Mouse (Mus musculus): ENCODE results near the gene Rnf167.

Gene Rnf167

DNA sequence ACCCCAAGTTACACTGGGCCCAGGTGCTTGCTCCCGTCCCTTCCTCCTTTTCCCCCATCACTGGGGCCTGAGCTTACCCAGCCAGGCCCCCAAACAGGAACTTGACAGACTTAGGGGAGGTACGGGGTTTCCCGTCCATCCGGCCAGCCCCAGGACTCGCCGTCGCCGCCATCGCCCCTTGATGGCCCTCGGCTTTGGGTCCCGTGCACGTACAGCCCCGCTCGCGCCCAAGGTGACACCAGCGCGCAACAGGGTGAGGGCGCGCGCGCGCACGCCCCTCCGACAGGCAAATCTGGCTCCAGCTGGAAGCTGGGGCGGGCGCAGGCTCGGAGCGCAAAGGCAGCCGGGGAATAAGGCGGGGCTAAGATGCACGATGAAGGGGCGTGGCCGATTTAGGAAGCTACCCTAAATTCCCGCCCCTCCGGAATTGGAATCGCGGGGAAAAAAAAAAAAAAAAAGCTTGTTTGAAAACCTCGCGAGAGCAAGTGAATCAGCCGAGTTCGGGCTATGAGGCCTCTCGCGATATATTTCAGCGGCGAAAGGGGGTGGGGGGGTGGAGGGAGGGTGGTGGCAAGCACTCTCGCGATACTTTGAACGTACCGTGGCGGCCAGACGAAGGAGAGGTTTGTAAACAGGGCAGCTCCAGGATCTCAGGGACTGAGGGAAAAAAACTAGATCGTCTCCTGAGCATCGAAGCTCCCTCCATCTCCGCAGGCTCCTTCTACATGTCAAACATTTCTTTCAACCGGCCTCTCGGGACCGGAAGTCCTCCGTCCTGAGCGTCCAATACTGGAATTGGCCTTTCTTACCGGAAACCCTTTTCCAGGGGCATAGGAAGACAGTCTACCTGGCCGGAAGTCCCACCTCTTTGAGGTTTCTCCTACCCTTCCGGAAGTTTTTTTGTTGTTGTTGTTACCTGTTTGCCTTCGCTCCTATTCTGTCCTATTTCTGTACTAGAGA lies at the start of gene Rnf167, which contains the start of gene Slc25a11:
TSS of gene Rnf167 (plus strand) at position 545 of the 960 bp plus-strand sequence.
TSS of gene Slc25a11 (minus strand) at position 789 of the 960 bp plus-strand sequence.
- peak; percentile 97 to 98 for DNase-seq

DNA sequence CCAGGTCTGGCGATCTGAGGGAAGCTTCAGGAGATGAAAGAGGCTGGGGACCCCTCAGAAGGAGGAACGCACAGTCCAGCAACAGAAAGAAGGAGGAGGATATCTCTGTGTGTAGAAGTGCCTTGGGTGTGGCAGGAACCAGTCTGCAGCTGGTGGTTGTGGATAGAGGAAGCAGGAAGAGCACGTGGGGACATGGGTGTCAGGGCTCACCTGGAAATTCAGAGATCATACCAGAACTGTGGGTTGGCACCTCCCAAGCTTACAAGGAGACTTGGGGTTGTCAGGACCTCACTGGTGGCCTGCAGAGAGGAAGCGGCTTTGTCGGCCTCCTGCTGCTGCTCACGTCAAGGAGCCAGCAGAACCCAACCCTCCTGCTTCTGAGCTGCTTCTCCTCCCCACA lies 49.7 kb upstream of the Rnf167 start:
- no peak for DNase-seq

DNA sequence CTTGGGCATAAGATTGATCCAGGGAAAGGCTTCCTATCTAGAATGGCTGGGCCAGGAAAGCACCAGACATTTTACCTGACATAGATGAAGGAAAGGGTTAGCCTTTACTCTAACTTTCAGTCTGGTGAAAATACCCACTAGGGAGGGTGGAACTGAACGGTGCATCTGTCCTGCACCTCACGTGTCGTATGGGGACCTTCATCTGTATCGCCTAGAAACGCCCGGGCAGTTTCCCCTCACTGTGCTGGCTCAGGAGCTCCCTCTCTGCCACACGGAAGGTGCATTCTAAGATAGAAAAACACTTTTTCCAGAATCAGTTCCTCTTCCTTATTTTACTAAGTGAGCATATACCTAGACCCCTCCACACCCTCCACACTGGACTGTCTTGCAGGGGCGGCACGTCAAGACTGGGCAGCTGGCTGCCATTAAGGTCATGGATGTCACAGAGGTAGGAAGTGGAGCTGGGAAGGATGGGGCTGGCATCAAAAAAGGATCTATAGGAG lies 48.5 kb upstream of the Rnf167 start:
- DNase-seq, result no peak

GRCm38 (mm10) chr11:70605024-70605566 lies 41.9 kb upstream of the Rnf167 start:
- DNase-seq, result peak; percentile 87 to 89

DNA sequence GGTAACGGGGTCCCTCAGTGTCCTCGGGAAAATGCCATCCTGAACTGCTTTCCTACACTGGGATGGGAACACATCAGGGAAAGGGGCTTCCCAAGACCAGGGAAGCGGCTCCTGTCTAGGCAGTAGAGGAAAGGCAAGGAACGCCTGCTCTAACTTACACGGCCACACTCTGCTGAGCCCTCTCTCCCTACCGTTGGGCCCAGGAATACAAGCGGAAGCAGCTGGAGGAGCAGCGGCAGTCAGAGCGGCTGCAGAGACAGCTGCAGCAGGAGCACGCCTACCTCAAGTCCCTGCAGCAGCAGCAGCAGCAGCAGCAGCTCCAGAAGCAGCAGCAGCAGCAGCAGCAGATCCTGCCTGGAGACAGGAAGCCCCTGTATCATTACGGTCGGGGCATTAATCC lies 40.3 kb upstream of the Rnf167 start:
- DNase-seq, result no peak

DNA sequence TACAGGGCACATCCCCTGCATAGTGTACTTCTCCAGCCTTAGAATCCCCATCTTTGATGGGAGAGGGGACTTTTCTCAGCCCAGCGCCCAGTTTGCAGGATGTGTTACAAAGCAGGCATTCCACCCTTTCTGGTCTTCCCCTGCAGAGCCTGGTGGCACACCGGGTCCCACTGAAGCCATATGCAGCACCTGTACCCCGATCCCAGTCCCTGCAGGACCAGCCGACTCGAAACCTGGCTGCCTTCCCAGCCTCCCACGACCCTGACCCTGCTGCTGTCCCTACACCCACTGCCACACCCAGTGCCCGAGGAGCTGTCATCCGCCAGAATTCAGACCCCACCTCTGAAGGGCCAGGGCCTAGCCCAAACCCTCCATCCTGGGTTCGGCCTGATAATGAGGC lies 39.4 kb upstream of the Rnf167 start:
- no peak for DNase-seq

DNA sequence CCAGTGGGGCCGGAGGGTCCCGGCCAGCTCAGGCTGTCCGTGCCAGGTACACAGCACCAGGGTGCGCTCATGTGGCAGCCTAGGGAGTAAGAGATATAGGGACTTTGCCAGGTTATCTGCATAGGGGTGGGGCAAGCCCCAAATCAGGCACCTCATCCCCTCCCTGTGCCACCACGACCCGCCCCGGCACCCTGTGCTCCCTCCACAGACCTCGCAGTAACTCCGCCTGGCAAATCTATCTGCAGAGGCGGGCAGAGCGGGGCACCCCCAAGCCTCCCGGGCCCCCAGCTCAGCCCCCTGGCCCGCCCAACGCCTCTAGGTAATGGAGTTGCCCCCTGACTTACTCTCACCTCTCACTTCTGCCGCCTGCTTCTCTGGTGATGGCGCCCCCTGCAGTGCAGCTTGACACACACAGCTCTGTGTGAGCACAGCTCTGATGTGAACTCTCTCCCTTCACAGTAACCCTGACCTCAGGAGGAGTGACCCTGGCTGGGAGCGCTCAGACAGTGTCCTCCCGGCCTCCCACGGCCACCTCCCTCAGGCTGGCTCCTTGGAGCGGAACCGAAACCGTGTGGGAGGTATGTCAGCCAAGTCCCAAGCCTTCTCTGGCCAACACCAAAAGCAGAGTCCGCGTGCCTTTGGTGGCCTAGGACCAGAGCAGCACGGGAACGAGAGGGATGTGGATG lies 38.5 kb upstream of the Rnf167 start:
- DNase-seq, result peak in 1 of 2 experiments; percentile 61

DNA sequence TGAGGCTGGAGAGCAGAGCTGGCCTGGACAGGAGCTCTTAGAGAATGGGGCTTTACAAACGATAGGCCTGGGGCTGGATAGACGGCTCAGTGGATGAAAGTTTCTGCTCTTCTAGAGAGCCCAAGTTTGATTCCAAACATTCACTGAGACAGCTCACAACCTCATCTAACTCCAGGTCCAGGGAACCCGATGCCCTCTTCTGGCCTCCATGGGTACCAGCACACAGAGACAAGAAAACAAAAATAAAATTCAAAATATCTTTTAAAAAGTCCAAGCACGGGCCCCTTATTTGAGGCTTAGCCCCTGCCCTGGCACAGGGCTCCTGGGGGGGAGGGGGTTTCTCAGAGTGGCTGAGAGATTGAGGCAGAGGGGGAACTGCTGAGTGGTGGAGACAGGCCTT lies 36.3 kb upstream of the Rnf167 start:
- DNase-seq, result no peak

GRCm38 (mm10) chr11:70612505-70612904 lies 34.5 kb upstream of the Rnf167 start:
- DNase-seq, result no peak

DNA sequence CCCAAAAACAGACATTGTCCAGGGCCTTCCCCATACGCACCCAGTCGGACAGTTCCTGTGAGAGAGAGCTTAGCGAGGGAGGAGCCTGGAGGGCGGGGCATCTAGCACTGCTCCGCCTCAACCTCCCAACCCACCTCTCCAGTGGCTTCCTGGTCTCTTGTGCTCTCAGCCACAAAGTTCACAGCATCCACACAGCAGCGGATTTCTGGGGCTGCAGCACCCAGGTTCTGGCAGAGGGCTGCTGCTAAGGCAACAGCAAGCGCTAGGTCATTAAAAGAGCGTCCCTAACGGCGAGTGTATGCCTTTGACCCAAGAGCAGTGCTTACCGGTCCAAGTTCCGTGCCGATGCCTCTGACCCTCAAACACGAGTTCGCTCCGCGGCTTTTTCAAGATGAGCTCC lies 32.0 kb upstream of the Rnf167 start:
- DNase-seq, result peak; percentile 42 to 46

GRCm38 (mm10) chr11:70615516-70616093 lies 31.4 kb upstream of the Rnf167 start, which contains the start of gene 4930544D05Rik:
Gene 4930544D05Rik (plus strand): TSS chr11:70615848.
- DNase-seq, result peak; percentile 30 to 49

GRCm38 (mm10) chr11:70619101-70619500 lies 27.9 kb upstream of the Rnf167 start, which contains the start of gene Chrne:
Gene Chrne (minus strand): TSS chr11:70619216.
- DNase-seq, result no peak

- no peak for DNase-seq
Observed at GRCm38 (mm10) chr11:70621972-70622814, 24.8 kb upstream of the Rnf167 start.

- no peak for DNase-seq
Observed at GRCm38 (mm10) chr11:70623053-70623742, 23.8 kb upstream of the Rnf167 start.

DNA sequence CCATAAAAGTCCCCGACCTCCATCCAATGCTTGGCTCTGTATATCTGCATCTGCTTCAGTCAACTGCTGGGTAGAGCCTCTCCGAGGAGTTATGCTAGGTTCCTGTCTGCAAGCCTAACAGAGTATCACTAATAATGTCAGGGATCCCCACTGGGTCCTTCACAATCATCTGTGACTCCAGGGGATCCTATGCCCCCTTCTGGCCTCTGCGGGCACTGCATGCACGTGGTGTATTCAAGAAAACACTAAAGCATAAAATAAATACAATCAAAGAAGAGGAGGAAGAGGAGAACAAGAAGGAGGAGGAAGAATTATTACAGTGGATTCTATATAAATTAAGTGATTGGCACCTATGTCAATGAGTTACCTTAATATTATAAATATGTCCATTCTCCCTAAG lies 21.6 kb upstream of the Rnf167 start:
- peak; percentile 56 to 80 for DNase-seq

DNA sequence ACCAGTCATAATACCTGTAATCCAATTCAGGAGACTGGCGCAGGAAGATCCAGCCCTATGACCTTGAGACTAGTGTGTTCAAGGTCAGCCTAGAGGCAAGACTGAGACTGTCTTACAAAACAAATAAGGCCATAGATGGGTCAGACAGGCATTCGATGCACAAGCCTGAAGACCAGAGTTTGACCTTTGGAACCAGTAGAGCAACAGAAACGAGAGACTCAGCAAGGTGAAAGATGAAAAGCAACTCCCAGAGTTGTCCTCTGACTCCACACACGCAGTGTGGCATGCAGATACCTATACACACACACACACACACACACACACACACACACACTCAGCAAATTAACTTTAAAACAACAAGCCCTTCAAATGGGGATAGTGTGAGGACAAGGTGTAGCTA lies 20.2 kb upstream of the Rnf167 start:
- no peak for DNase-seq

DNA sequence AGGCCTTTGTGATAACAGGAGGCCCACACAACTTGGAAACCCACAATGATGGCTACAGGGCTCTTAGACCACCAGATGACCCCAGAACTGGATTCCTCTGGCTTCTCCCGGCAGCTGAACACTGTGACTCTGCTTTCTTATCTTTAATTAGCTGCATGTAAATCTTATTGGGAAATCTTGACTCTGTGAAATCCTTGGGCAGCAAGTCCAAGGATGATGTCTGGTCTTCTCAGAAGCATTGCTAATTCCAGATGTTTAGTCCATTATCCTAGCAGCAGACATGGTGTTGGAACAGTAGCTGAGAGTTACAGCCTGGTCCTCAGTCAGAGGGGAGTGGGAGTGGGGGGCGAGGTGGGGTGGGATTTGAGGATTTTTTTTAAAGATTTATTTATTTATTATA lies 18.6 kb upstream of the Rnf167 start:
- no peak for DNase-seq

GRCm38 (mm10) chr11:70629557-70629956 lies 17.5 kb upstream of the Rnf167 start:
- DNase-seq, result no peak

DNA sequence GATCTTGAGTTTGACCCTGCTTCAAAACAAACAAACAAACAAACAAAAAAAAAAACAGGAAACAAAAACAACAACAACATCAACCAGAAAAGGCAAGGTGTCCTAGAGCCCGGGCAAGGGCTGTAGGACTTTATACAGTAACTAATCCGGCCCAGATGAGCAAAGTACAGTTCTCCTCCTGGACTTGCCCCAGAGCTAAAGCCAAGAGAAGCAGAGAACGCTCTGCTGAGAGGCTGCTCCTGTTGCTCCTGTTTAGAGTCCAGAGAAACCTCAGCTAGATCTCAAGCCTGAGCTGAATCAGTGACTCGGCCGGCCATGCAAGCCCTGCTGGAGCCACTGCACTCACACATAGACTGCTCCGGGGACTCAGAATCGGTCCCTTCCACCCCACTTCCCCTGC lies 16.9 kb upstream of the Rnf167 start:
- DNase-seq, result no peak

DNA sequence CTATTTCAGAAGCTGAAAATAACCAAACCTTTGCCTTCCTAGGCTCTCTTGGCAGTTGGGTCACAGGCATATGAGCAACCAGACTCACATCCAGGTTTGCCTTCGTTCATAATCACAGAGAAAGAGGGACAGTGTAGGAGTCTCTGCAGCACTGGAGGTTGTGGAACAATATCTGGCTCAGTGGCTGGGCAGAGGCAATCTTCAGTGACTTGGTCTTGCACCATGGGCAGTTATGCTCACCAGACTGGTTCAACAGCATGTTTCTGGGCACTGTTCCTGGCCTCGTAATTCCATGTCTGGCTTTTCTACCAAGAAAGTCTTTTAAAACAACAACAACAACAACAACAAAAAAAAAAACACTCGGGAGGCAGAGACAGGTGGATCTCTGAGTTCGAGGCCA lies 11.4 kb upstream of the Rnf167 start:
- DNase-seq, result no peak

DNA sequence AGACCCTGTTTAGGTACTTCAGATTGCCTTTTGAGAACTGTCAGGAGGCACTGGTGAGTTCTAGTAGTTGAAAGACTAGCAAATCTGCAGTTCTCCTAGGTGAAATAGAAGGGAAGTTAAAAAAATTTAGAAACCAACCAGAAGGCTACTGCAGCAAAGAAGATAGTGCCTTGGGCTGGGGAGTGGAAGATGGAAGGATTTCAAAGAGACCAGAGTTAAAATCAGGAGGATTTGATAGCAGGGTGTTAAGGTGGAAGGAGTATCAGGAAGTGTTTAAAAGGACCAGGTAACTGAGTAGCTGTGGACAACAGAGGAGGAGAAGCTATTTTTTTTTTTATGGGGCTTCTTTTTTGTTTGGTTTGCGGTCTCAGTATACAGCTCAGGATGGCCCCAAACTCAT lies 9.3 kb upstream of the Rnf167 start:
- DNase-seq, result no peak

Measured in cerebellum, postnatal 14 days (tissue).